8 mouse cellular contexts compared by ENCODE assay signal in genomic region chr3:107631523-107631958, GRCm38 (mm10). TPM values are rescaled to one million over a fixed set of nuclear protein-coding genes. Genes with fewer than 3 reads are reported as not detected.
A peak's percentile ranks its signal among the peaks of the same experiment; 100 is the strongest.
DNase-seq lines count a peak whose midpoint lies in the region; ATAC-seq and TF ChIP-seq lines count a peak whose summit lies in the region.

Strip1 (minus strand) TSS chr3:107631694.

- in situ Hi-C loops in CH12.LX (cut with MboI; ENCODE audit: low pct_ligation_motif_present, low pct_unique_long_range_greater_than_20kb, low sequenced_read_pairs), result no loop called here

- H3K79me2 ChIP-seq in CH12.LX (replicated peaks; ENCODE audit: control insufficient read depth, extremely low read depth, insufficient read depth, poor library complexity, severe bottlenecking), result no peaks in the 10 kb centered on the region

- DNase-seq in CH12.LX (ENCODE audit: extremely low read depth), result peak; percentile 95
- peak; percentile 94 for DNase-seq in c-Kit-positive CD71-positive TER-119-negative erythroid progenitor cells, embryonic 14.5 days (ENCODE audit: low read depth)
- peak; percentile 96 for DNase-seq in forebrain, embryonic 11.5 days (ENCODE audit: low spot score)
- peak; percentile 96 for DNase-seq in kidney, postnatal 36 days
- peak; percentile 94 for DNase-seq in telencephalon, adult 2 months (ENCODE audit: low read depth, low spot score)

- H3K36me3 ChIP-seq in CH12.LX (replicated peaks in 1 of 2; ENCODE audit: control insufficient read depth in 1 of 2, insufficient read depth in 1 of 2, low read length in 1 of 2), result peaks cover 17 to 30% of the 10 kb centered on the region in 2 experiments
- H3K36me3 ChIP-seq in forebrain, embryonic 11.5 days (ENCODE audit: control insufficient read depth, insufficient read depth, low read length), result no peaks in the 10 kb centered on the region; the same call in 1 of the 2 replicates
- H3K36me3 ChIP-seq in heart, embryonic 16.5 days (ENCODE audit: control insufficient read depth, insufficient read depth), result peaks cover 12% of the 10 kb centered on the region
- H3K36me3 ChIP-seq in liver, embryonic 15.5 days (replicated peaks), result peaks cover 8% of the 10 kb centered on the region; the same call in 1 of the 2 replicates
- peaks cover 18% of the 10 kb centered on the region for H3K36me3 ChIP-seq in neural tube, embryonic 12.5 days

- TF ChIP-seq RAD21 in CH12.LX (IDR thresholded peaks at IDR 0.05; ENCODE audit: low read depth, low read length), result no peak

- no peaks in the 10 kb centered on the region for H3K9me3 ChIP-seq in CH12.LX (replicated peaks; ENCODE audit: low read length)
- no peaks in the 10 kb centered on the region for H3K9me3 ChIP-seq in forebrain, embryonic 11.5 days (ENCODE audit: control insufficient read depth, low read length)
- no peaks in the 10 kb centered on the region for H3K9me3 ChIP-seq in heart, embryonic 16.5 days (replicated peaks; ENCODE audit: control insufficient read depth, low read length)
- no peaks in the 10 kb centered on the region for H3K9me3 ChIP-seq in liver, embryonic 15.5 days (replicated peaks)
- H3K9me3 ChIP-seq in neural tube, embryonic 12.5 days, result no peaks in the 10 kb centered on the region

- ATAC-seq in forebrain, embryonic 11.5 days (replicated peaks; ENCODE audit: low FRiP score), result peak; percentile 95
- ATAC-seq in heart, embryonic 16.5 days (replicated peaks; ENCODE audit: extremely low read depth, insufficient read depth, low FRiP score), result peak; percentile 96
- ATAC-seq in liver, embryonic 15.5 days (ENCODE audit: insufficient read depth), result peak; percentile 92
- peak; percentile 96 for ATAC-seq in neural tube, embryonic 12.5 days (ENCODE audit: low FRiP score, low read depth)

- dilution Hi-C loops in CH12.LX (cut with MboI; ENCODE audit: extremely low pct_ligation_motif_present, extremely low pct_unique_long_range_greater_than_20kb, low sequenced_read_pairs), result no loop called here

- no peak for TF ChIP-seq EP300 in CH12.LX (IDR thresholded peaks at IDR 0.05; ENCODE audit: low read length)

- H3K27me3 ChIP-seq in CH12.LX (replicated peaks), result no peaks in the 10 kb centered on the region
- no peaks in the 10 kb centered on the region for H3K27me3 ChIP-seq in forebrain, embryonic 11.5 days (ENCODE audit: control insufficient read depth, insufficient read depth, low read length)
- H3K27me3 ChIP-seq in heart, embryonic 16.5 days (ENCODE audit: control insufficient read depth, insufficient read depth, low read length), result no peaks in the 10 kb centered on the region
- no peaks in the 10 kb centered on the region for H3K27me3 ChIP-seq in liver, embryonic 15.5 days
- H3K27me3 ChIP-seq in neural tube, embryonic 12.5 days (replicated peaks), result no peaks in the 10 kb centered on the region

- under 1% methylated on average over 35 of the region's 35 CpGs for WGBS in forebrain, embryonic 11.5 days
- under 1% methylated on average over 35 of the region's 35 CpGs for WGBS in heart, embryonic 16.5 days
- WGBS in liver, embryonic 15.5 days (ENCODE audit: insufficient replicate concordance), result under 1% methylated on average over 34 of the region's 35 CpGs
- WGBS in neural tube, embryonic 12.5 days, result under 1% methylated on average over 35 of the region's 35 CpGs

- H3K27ac ChIP-seq in CH12.LX (ENCODE audit: insufficient read depth, low read depth), result peak within 1 kb of the TSS; percentile 32; the same call in 1 of the 2 replicates
- peak within 1 kb of the TSS; percentile 91 for H3K27ac ChIP-seq in forebrain, embryonic 11.5 days (ENCODE audit: low read depth, low read length)
- H3K27ac ChIP-seq in heart, embryonic 16.5 days (ENCODE audit: low read length), result peak within 1 kb of the TSS; percentile 96
- peak within 1 kb of the TSS; percentile 75 for H3K27ac ChIP-seq in liver, embryonic 15.5 days (replicated peaks)
- H3K27ac ChIP-seq in neural tube, embryonic 12.5 days, result peak within 1 kb of the TSS; percentile 92

- peak within 1 kb of the TSS; percentile 71 for H3K4me2 ChIP-seq in CH12.LX (ENCODE audit: insufficient read depth, low read depth, poor library complexity, severe bottlenecking)
- H3K4me2 ChIP-seq in forebrain, embryonic 11.5 days (ENCODE audit: low read depth, low read length, severe bottlenecking), result peak within 1 kb of the TSS; percentile 71
- peak within 1 kb of the TSS; percentile 64 for H3K4me2 ChIP-seq in heart, embryonic 16.5 days (ENCODE audit: low read depth, low read length)
- peak within 1 kb of the TSS; percentile 90 for H3K4me2 ChIP-seq in liver, embryonic 15.5 days
- H3K4me2 ChIP-seq in neural tube, embryonic 12.5 days (replicated peaks), result peak within 1 kb of the TSS; percentile 59

- no peak for TF ChIP-seq CTCF in CH12.LX (conservative IDR thresholded peaks at IDR 0.05 in 1 of 2, IDR thresholded peaks at IDR 0.05 in 1 of 2; ENCODE audit: low read depth in 2 of 2, low read length in 2 of 2)

- TF ChIP-seq POLR2A in CH12.LX (IDR thresholded peaks at IDR 0.05; ENCODE audit: low read depth, low read length), result peak; percentile 87

- H3K9ac ChIP-seq in CH12.LX (ENCODE audit: insufficient read depth, low read depth), result peak within 1 kb of the TSS; percentile 96
- H3K9ac ChIP-seq in forebrain, embryonic 11.5 days (ENCODE audit: low read length), result peak within 1 kb of the TSS; percentile 99
- H3K9ac ChIP-seq in heart, embryonic 16.5 days (ENCODE audit: low read length), result peak within 1 kb of the TSS; percentile 98
- H3K9ac ChIP-seq in liver, embryonic 15.5 days, result peak within 1 kb of the TSS; percentile 91
- peak within 1 kb of the TSS; percentile 99 for H3K9ac ChIP-seq in neural tube, embryonic 12.5 days

- peaks cover 6 to 22% of the 10 kb centered on the region in 2 experiments; a peak in 3 of 4 replicates for H3K4me1 ChIP-seq in CH12.LX (ENCODE audit: control insufficient read depth in 1 of 2, insufficient read depth in 2 of 2)
- H3K4me1 ChIP-seq in forebrain, embryonic 11.5 days (replicated peaks; ENCODE audit: control insufficient read depth, insufficient read depth, low read length), result no peaks in the 10 kb centered on the region
- peaks cover 8% of the 10 kb centered on the region for H3K4me1 ChIP-seq in heart, embryonic 16.5 days (ENCODE audit: control insufficient read depth, insufficient read depth, low read length)
- peaks cover 20% of the 10 kb centered on the region for H3K4me1 ChIP-seq in liver, embryonic 15.5 days (replicated peaks)
- peaks cover 13% of the 10 kb centered on the region for H3K4me1 ChIP-seq in neural tube, embryonic 12.5 days

- H3K4me3 ChIP-seq in CH12.LX (replicated peaks in 1 of 3; ENCODE audit: low read depth in 2 of 3, low read length in 2 of 3, poor library complexity in 1 of 3), result peak within 1 kb of the TSS; percentile 73 to 96 (median 93)
- H3K4me3 ChIP-seq in forebrain, embryonic 11.5 days (ENCODE audit: low read depth, low read length), result peak within 1 kb of the TSS; percentile 96
- peak within 1 kb of the TSS; percentile 93 for H3K4me3 ChIP-seq in heart, embryonic 16.5 days (ENCODE audit: low read length)
- peak within 1 kb of the TSS; percentile 96 for H3K4me3 ChIP-seq in liver, embryonic 15.5 days (replicated peaks)
- peak within 1 kb of the TSS; percentile 97 for H3K4me3 ChIP-seq in neural tube, embryonic 12.5 days

TF ChIP-seq in CH12.LX, 34 proteins besides CTCF, POLR2A, EP300 and RAD21:
- TF ChIP-seq MAFK (IDR thresholded peaks at IDR 0.05; ENCODE audit: insufficient replicate concordance, low read length) (no peak), ETS1 (conservative IDR thresholded peaks at IDR 0.05; ENCODE audit: low read depth, low read length) (no peak), POLR2AphosphoS2 (IDR thresholded peaks at IDR 0.05; ENCODE audit: low read depth, low read length) (peak; percentile 53; the same call in 1 of the 2 replicates), BHLHE40 (IDR thresholded peaks at IDR 0.05; ENCODE audit: low read depth, low read length) (peak; percentile 63), ZMIZ1 (IDR thresholded peaks at IDR 0.05; ENCODE audit: low read depth, low read length) (peak; percentile 67; the same call in 1 of the 2 replicates), RCOR1 (conservative IDR thresholded peaks at IDR 0.05; ENCODE audit: low read depth, low read length) (0 out of 2 replicates have a peak, but pooled peaks have one; percentile 54), USF1 (IDR thresholded peaks at IDR 0.05; ENCODE audit: low read depth, low read length) (no peak), TCF12 (IDR thresholded peaks at IDR 0.05; ENCODE audit: low read depth, low read length) (peak; percentile 91), MAX (IDR thresholded peaks at IDR 0.05; ENCODE audit: low read length) (0 out of 2 replicates have a peak, but pooled peaks have one; percentile 43), NRF1 (IDR thresholded peaks at IDR 0.05; ENCODE audit: low read depth, low read length) (peak; percentile 57), MXI1 (IDR thresholded peaks at IDR 0.05; ENCODE audit: low read depth, low read length) (0 out of 2 replicates have a peak, but pooled peaks have one; percentile 71), ELF1 (IDR thresholded peaks at IDR 0.05; ENCODE audit: low read depth, low read length) (peak; percentile 60; the same call in 1 of the 2 replicates), TBP (conservative IDR thresholded peaks at IDR 0.05; ENCODE audit: low read depth, low read length) (peak; percentile 90), NELFE (IDR thresholded peaks at IDR 0.05; ENCODE audit: low read depth, low read length) (peak; percentile 93), CHD2 (IDR thresholded peaks at IDR 0.05; ENCODE audit: low read length) (peak; percentile 99), IRF4 (IDR thresholded peaks at IDR 0.05; ENCODE audit: low read depth, low read length) (no peak), MAZ (IDR thresholded peaks at IDR 0.05; ENCODE audit: low read depth, low read length) (no peak), GABPA (IDR thresholded peaks at IDR 0.05; ENCODE audit: insufficient replicate concordance, low read depth, low read length) (no peak), ZC3H11A (IDR thresholded peaks at IDR 0.05; ENCODE audit: low read depth, low read length) (no peak), HCFC1 (IDR thresholded peaks at IDR 0.05; ENCODE audit: low read depth, low read length) (peak; percentile 77), MEF2A (IDR thresholded peaks at IDR 0.05; ENCODE audit: borderline replicate concordance, low read depth, low read length) (no peak)

RNA-seq across cellular contexts. Expression of gene Strip1, which starts in this region (rescaled TPM):
- total RNA-seq in CH12.LX (2012; rRNA removed) (21.4 and 28.2 TPM in 2 replicates), CH12.LX (2014; rRNA removed) (16.5 and 18.4 TPM in 2 replicates)
- polyA plus RNA-seq in CH12.LX (2012; ENCODE audit: insufficient read length, low read depth), result 25.1 and 27.0 TPM in 2 replicates
- polyA plus RNA-seq in forebrain, embryonic 11.5 days (2014; fragmentation: Nextera tagmentation; extraction: Ambion mirVana), result 92.2 and 100 TPM in 2 replicates
- polyA plus RNA-seq in heart, embryonic 16.5 days (2015; fragmentation: Nextera tagmentation; extraction: Ambion mirVana), result 32.2 and 36.5 TPM in 2 replicates
- 9.6 and 10.5 TPM in 2 replicates for polyA plus RNA-seq in liver, embryonic 15.5 days (2015; fragmentation: Nextera tagmentation; extraction: Ambion mirVana)
- polyA plus RNA-seq in neural tube, embryonic 12.5 days (2016; fragmentation: Nextera tagmentation; extraction: Ambion mirVana), result 123 and 129 TPM in 2 replicates

Comparison
In these comparisons a context has a peak if more than half of its experiments do, and no peak if none do; other contexts are left out.
1. Peak in every context shown above with its lines: DNase-seq, ATAC-seq, H3K4me3 ChIP-seq and H3K27ac ChIP-seq.
2. H3K27ac ChIP-seq: peak in every context shown above with its lines; median percentile 96 in heart, embryonic 16.5 days; 92 in neural tube, embryonic 12.5 days; 91 in forebrain, embryonic 11.5 days; 75 in liver, embryonic 15.5 days; 32 in CH12.LX.